Mouse (Mus musculus): ENCODE data around the gene Pknox2. TPM values are rescaled to one million over a fixed set of nuclear protein-coding genes. Genes with fewer than 3 reads are reported as not detected.

The Pknox2 gene
- polyA plus RNA-seq, 1 experiment from 2014 or later, result 44.7 TPM

- Histone ChIP-seq H3K27me3 (no peaks in the 10 kb centered on the region), H3K4me2 (0 out of 2 replicates have a peak overlapping the region, but pooled peaks have one; percentile 13), H3K9me3 (no peaks in the 10 kb centered on the region), H3K4me1 (replicated peaks) (peaks cover 16% of the 10 kb centered on the region), H3K4me3 (no peak overlapping the region), H3K36me3 (no peaks in the 10 kb centered on the region), H3K27ac (peak overlapping the region; percentile 45), H3K9ac (no peak overlapping the region)
- ATAC-seq (ENCODE audit: low FRiP score), result peak; percentile 32; the same call in 1 of the 2 replicates
- 7% methylated on average over 6 of the region's 6 CpGs for WGBS
Measured at GRCm38 (mm10) chr9:36916362-36916761, 230.8 kb downstream of the Pknox2 start.

GRCm38 (mm10) chr9:36905452-36905851, 241.8 kb downstream of the Pknox2 start:
- Histone ChIP-seq H3K9me3 (no peaks in the 10 kb centered on the region), H3K27ac (peak overlapping the region; percentile 48; the same call in 1 of the 2 replicates), H3K4me2 (no peak overlapping the region), H3K9ac (peak overlapping the region; percentile 8; the same call in 1 of the 2 replicates), H3K4me3 (no peak overlapping the region), H3K4me1 (replicated peaks) (peaks cover 10% of the 10 kb centered on the region), H3K27me3 (no peaks in the 10 kb centered on the region), H3K36me3 (peaks cover 16% of the 10 kb centered on the region)
- ATAC-seq (ENCODE audit: low FRiP score), result 0 out of 2 replicates have a peak, but pooled peaks have one; percentile 57
- 69% methylated on average over 4 of the region's 4 CpGs for WGBS

GRCm38 (mm10) chr9:36900464-36900863, 246.7 kb downstream of the Pknox2 start:
- Histone ChIP-seq H3K4me3 (no peak overlapping the region), H3K9me3 (no peaks in the 10 kb centered on the region), H3K4me2 (no peak overlapping the region), H3K4me1 (replicated peaks) (peaks cover 3% of the 10 kb centered on the region; the same call in 1 of the 2 replicates), H3K36me3 (peaks cover 15% of the 10 kb centered on the region), H3K9ac (no peak overlapping the region), H3K27ac (no peak overlapping the region), H3K27me3 (no peaks in the 10 kb centered on the region)
- ATAC-seq (ENCODE audit: low FRiP score), result no peak
- WGBS, result 93% methylated on average over 4 of the region's 4 CpGs

- 100% methylated on average over 3 of the region's 3 CpGs for WGBS
- peaks cover 21% of the 10 kb centered on the region for H3K36me3 ChIP-seq
- ATAC-seq (ENCODE audit: low FRiP score), result no peak
Measured at GRCm38 (mm10) chr9:36898560-36898959, 248.6 kb downstream of the Pknox2 start.

GRCm38 (mm10) chr9:36895009-36895693, 252.1 kb downstream of the Pknox2 start:
- H3K27me3 ChIP-seq, result no peaks in the 10 kb centered on the region
- no peak overlapping the region for H3K9ac ChIP-seq
- WGBS, result 79% methylated on average over 8 of the region's 8 CpGs
- H3K27ac ChIP-seq, result peak overlapping the region; percentile 35; the same call in 1 of the 2 replicates
- no peaks in the 10 kb centered on the region for H3K4me1 ChIP-seq (replicated peaks)
- H3K4me2 ChIP-seq, result no peak overlapping the region
- no peak overlapping the region for H3K4me3 ChIP-seq
- no peaks in the 10 kb centered on the region for H3K9me3 ChIP-seq
- peaks cover 37% of the 10 kb centered on the region for H3K36me3 ChIP-seq
- peak; percentile 79 for ATAC-seq (ENCODE audit: low FRiP score)

More at GRCm38 (mm10) chr9:36898560-36898959, 248.6 kb downstream of the Pknox2 start:
- Histone ChIP-seq H3K9me3 (no peaks in the 10 kb centered on the region), H3K9ac (no peak overlapping the region), H3K27ac (no peak overlapping the region), H3K27me3 (no peaks in the 10 kb centered on the region), H3K4me1 (replicated peaks) (no peaks in the 10 kb centered on the region), H3K4me2 (no peak overlapping the region), H3K4me3 (no peak overlapping the region)

- WGBS, result 92% methylated on average over 7 of the region's 7 CpGs
Measured at GRCm38 (mm10) chr9:36894242-36894641, 253.0 kb downstream of the Pknox2 start.

GRCm38 (mm10) chr9:36893413-36893990, 253.7 kb downstream of the Pknox2 start:
- no peaks in the 10 kb centered on the region for H3K9me3 ChIP-seq
- H3K27ac ChIP-seq, result no peak overlapping the region
- H3K4me3 ChIP-seq, result no peak overlapping the region
- H3K36me3 ChIP-seq, result peaks cover 31% of the 10 kb centered on the region
- no peaks in the 10 kb centered on the region for H3K4me1 ChIP-seq (replicated peaks)
- H3K4me2 ChIP-seq, result no peak overlapping the region
- no peak overlapping the region for H3K9ac ChIP-seq
- WGBS, result 85% methylated on average over 6 of the region's 6 CpGs
- no peaks in the 10 kb centered on the region for H3K27me3 ChIP-seq
- ATAC-seq (ENCODE audit: low FRiP score), result no peak

More at GRCm38 (mm10) chr9:36894242-36894641, 253.0 kb downstream of the Pknox2 start:
- peaks cover 37% of the 10 kb centered on the region for H3K36me3 ChIP-seq
- no peak overlapping the region for H3K9ac ChIP-seq
- ATAC-seq (ENCODE audit: low FRiP score), result no peak
- H3K27ac ChIP-seq, result no peak overlapping the region
- H3K9me3 ChIP-seq, result no peaks in the 10 kb centered on the region
- no peak overlapping the region for H3K4me2 ChIP-seq
- H3K4me1 ChIP-seq (replicated peaks), result no peaks in the 10 kb centered on the region
- H3K27me3 ChIP-seq, result no peaks in the 10 kb centered on the region
- no peak overlapping the region for H3K4me3 ChIP-seq

GRCm38 (mm10) chr9:36890552-36890951, 256.7 kb downstream of the Pknox2 start:
- 35% methylated on average over 4 of the region's 4 CpGs for WGBS
- H3K27me3 ChIP-seq, result no peaks in the 10 kb centered on the region
- H3K9me3 ChIP-seq, result no peaks in the 10 kb centered on the region

GRCm38 (mm10) chr9:36885237-36885636, 262.0 kb downstream of the Pknox2 start:
- Histone ChIP-seq H3K9ac (no peak overlapping the region), H3K4me2 (no peak overlapping the region), H3K36me3 (peaks cover 3% of the 10 kb centered on the region), H3K4me1 (replicated peaks) (peaks cover 25% of the 10 kb centered on the region), H3K9me3 (no peaks in the 10 kb centered on the region), H3K27ac (no peak overlapping the region), H3K27me3 (no peaks in the 10 kb centered on the region), H3K4me3 (no peak overlapping the region)
- WGBS, result 69% methylated on average over 3 of the region's 3 CpGs
- no peak for ATAC-seq (ENCODE audit: low FRiP score)

More at GRCm38 (mm10) chr9:36890552-36890951, 256.7 kb downstream of the Pknox2 start:
- no peak overlapping the region for H3K4me2 ChIP-seq
- no peak overlapping the region for H3K4me3 ChIP-seq
- ATAC-seq (ENCODE audit: low FRiP score), result no peak
- no peak overlapping the region for H3K9ac ChIP-seq
- H3K36me3 ChIP-seq, result peaks cover 30% of the 10 kb centered on the region
- no peaks in the 10 kb centered on the region for H3K4me1 ChIP-seq (replicated peaks)
- no peak overlapping the region for H3K27ac ChIP-seq

GRCm38 (mm10) chr9:36883569-36883968, 263.6 kb downstream of the Pknox2 start:
- ATAC-seq (ENCODE audit: low FRiP score), result no peak

GRCm38 (mm10) chr9:36882034-36882745, 265.0 kb downstream of the Pknox2 start:
- no peak overlapping the region for H3K9ac ChIP-seq

More at GRCm38 (mm10) chr9:36883569-36883968, 263.6 kb downstream of the Pknox2 start:
- H3K27ac ChIP-seq, result no peak overlapping the region
- H3K36me3 ChIP-seq, result peaks cover 19% of the 10 kb centered on the region
- H3K4me3 ChIP-seq, result no peak overlapping the region
- H3K27me3 ChIP-seq, result no peaks in the 10 kb centered on the region
- H3K4me1 ChIP-seq (replicated peaks), result peaks cover 25% of the 10 kb centered on the region
- 61% methylated on average over 3 of the region's 3 CpGs for WGBS
- H3K4me2 ChIP-seq, result no peak overlapping the region
- H3K9ac ChIP-seq, result no peak overlapping the region
- no peaks in the 10 kb centered on the region for H3K9me3 ChIP-seq

GRCm38 (mm10) chr9:36881615-36882014, 265.6 kb downstream of the Pknox2 start:
- H3K9me3 ChIP-seq, result no peaks in the 10 kb centered on the region
- no peak overlapping the region for H3K4me3 ChIP-seq
- peaks cover 25% of the 10 kb centered on the region for H3K4me1 ChIP-seq (replicated peaks)
- H3K27me3 ChIP-seq, result no peaks in the 10 kb centered on the region
- no peak overlapping the region for H3K4me2 ChIP-seq
- ATAC-seq (ENCODE audit: low FRiP score), result peak; percentile 55
- H3K36me3 ChIP-seq, result peaks cover 38% of the 10 kb centered on the region
- peak overlapping the region; percentile 89 for H3K27ac ChIP-seq
- no peak overlapping the region for H3K9ac ChIP-seq
- 47% methylated on average over 5 of the region's 5 CpGs for WGBS

More at GRCm38 (mm10) chr9:36882034-36882745, 265.0 kb downstream of the Pknox2 start:
- Histone ChIP-seq H3K9me3 (no peaks in the 10 kb centered on the region), H3K27me3 (no peaks in the 10 kb centered on the region), H3K4me1 (replicated peaks) (peaks cover 25% of the 10 kb centered on the region), H3K27ac (peak overlapping the region; percentile 89), H3K4me2 (no peak overlapping the region), H3K4me3 (no peak overlapping the region), H3K36me3 (peaks cover 32% of the 10 kb centered on the region)
- ATAC-seq (ENCODE audit: low FRiP score), result peak; percentile 91
- WGBS, result 34% methylated on average over 8 of the region's 8 CpGs
